Mouse (Mus musculus): ENCODE data around the gene Fam178b.

GRCm38 (mm10) chr1:36529875-36530274 is 153.1 kb downstream of the Fam178b start:
- TF ChIP-seq MAX (IDR thresholded peaks at IDR 0.05) (no peak), CTCF (IDR thresholded peaks at IDR 0.05; ENCODE audit: control insufficient read depth, insufficient read depth, insufficient read length) (no peak), CEBPB (IDR thresholded peaks at IDR 0.05; ENCODE audit: low read depth) (no peak), FOSL1 (IDR thresholded peaks at IDR 0.05; ENCODE audit: insufficient read depth, low read length, poor library complexity, severe bottlenecking) (no peak), USF1 (IDR thresholded peaks at IDR 0.05; ENCODE audit: low read depth) (no peak), MYOD1 (IDR thresholded peaks at IDR 0.05; ENCODE audit: control insufficient read depth, insufficient read length, low read depth) (no peak)

Data from C2C12 (cell line).